Mouse (Mus musculus) CH12.LX (cell line): ENCODE measurements around the gene Wnt5b. TPM values are rescaled to one million over a fixed set of nuclear protein-coding genes. Genes with fewer than 3 reads are reported as not detected.

Experiments used
- DNase-seq: peaks from one replicate; pipeline ENCODE4 v3.0.0-alpha.2; 2013; ENCODE audit errors: extremely low read depth
- H3K27ac ChIP-seq: 2 replicates; pipeline ENCODE4 v1.5.1; 2012; ENCODE audit warnings: low read depth, mild to moderate bottlenecking, control low read depth, moderate library complexity; ENCODE audit not compliant: insufficient read depth
- H3K27me3 ChIP-seq: replicated peaks from 2 replicates; pipeline ENCODE3; 2012; ENCODE audit warnings: inconsistent platforms
- H3K36me3 ChIP-seq, 2 experiments: replicated peaks in 1 of 2; 2 replicates each; pipeline versions ENCODE3 to v1.6.1; 2012; ENCODE audit warnings: inconsistent platforms in 1 of 2, low read length in 1 of 2, mild to moderate bottlenecking in 1 of 2, mixed read lengths in 1 of 2, moderate library complexity in 1 of 2; ENCODE audit not compliant: control insufficient read depth in 1 of 2, insufficient read depth in 1 of 2
- H3K4me1 ChIP-seq, 2 experiments: 2 replicates each; pipeline ENCODE4 v1.6.1; 2012; ENCODE audit warnings: inconsistent platforms in 1 of 2, moderate library complexity in 1 of 2; ENCODE audit not compliant: insufficient read depth in 2 of 2, control insufficient read depth in 1 of 2
- H3K4me2 ChIP-seq: 2 replicates; pipeline ENCODE4 v1.6.1; 2012; ENCODE audit warnings: low read depth, mild to moderate bottlenecking, control low read depth; ENCODE audit not compliant: poor library complexity, insufficient read depth, severe bottlenecking
- H3K4me3 ChIP-seq, 3 experiments: fragments of 150-350 bp in 1 of 3; sonication (generic) in 1 of 3; replicated peaks in 1 of 3; 2 replicates each; pipeline versions ENCODE3 to v1.5.1; 2011 to 2012; ENCODE audit warnings: low read depth in 2 of 3, low read length in 2 of 3, mild to moderate bottlenecking in 2 of 3, moderate library complexity in 2 of 3, control low read depth in 1 of 3, improper control_type of control experiment in 1 of 3, inconsistent platforms in 1 of 3, mixed read lengths in 1 of 3; ENCODE audit not compliant: poor library complexity in 1 of 3
- H3K79me2 ChIP-seq: replicated peaks from 2 replicates; pipeline ENCODE4 v1.6.1; 2012; ENCODE audit warnings: mild to moderate bottlenecking, moderate library complexity; ENCODE audit not compliant: control insufficient read depth, poor library complexity, insufficient read depth, severe bottlenecking; ENCODE audit errors: extremely low read depth
- H3K9ac ChIP-seq: 2 replicates; pipeline ENCODE4 v1.6.1; 2012; ENCODE audit warnings: low read depth, mild to moderate bottlenecking, control low read depth, moderate library complexity; ENCODE audit not compliant: insufficient read depth
- H3K9me3 ChIP-seq: replicated peaks from 2 replicates; pipeline ENCODE3; 2012; ENCODE audit warnings: low read length, inconsistent platforms, mixed read lengths
- BHLHE40 ChIP-seq: IDR thresholded peaks from 2 replicates; pipeline ENCODE4 v1.6.1; 2011; ENCODE audit warnings: mild to moderate bottlenecking, low read depth, low read length, improper control_type of control experiment
- CHD1 ChIP-seq: IDR thresholded peaks from 2 replicates; pipeline ENCODE4 v1.6.1; 2012; ENCODE audit warnings: low read depth, low read length, improper control_type of control experiment, inconsistent platforms
- CHD2 ChIP-seq: IDR thresholded peaks from 2 replicates; pipeline ENCODE4 v1.6.1; 2011; ENCODE audit warnings: low read length, improper control_type of control experiment
- CTCF ChIP-seq, 2 experiments: IDR thresholded peaks in 1 of 2; conservative IDR thresholded peaks in 1 of 2; 2 replicates each; pipeline ENCODE4 v1.5.1; 2011 to 2012; ENCODE audit warnings: low read depth in 2 of 2, low read length in 2 of 2, improper control_type of control experiment in 1 of 2, inconsistent platforms in 1 of 2, mild to moderate bottlenecking in 1 of 2, moderate library complexity in 1 of 2
- E2F4 ChIP-seq: IDR thresholded peaks from 2 replicates; pipeline ENCODE4 v1.6.1; 2011; ENCODE audit warnings: low read depth, low read length, improper control_type of control experiment; ENCODE audit not compliant: insufficient replicate concordance
- ELF1 ChIP-seq: IDR thresholded peaks from 2 replicates; pipeline ENCODE4 v1.6.1; 2014; ENCODE audit warnings: low read depth, mild to moderate bottlenecking, inconsistent platforms, low read length, improper control_type of control experiment
- GABPA ChIP-seq: IDR thresholded peaks from 2 replicates; pipeline ENCODE4 v1.6.1; 2012; ENCODE audit warnings: low read depth, low read length, improper control_type of control experiment, inconsistent platforms; ENCODE audit not compliant: insufficient replicate concordance
- IRF4 ChIP-seq: IDR thresholded peaks from 2 replicates; pipeline ENCODE4 v1.6.1; 2014; ENCODE audit warnings: low read depth, mild to moderate bottlenecking, inconsistent platforms, low read length, improper control_type of control experiment
- JUN ChIP-seq: IDR thresholded peaks from 2 replicates; pipeline ENCODE4 v1.6.1; 2011; ENCODE audit warnings: low read depth, mild to moderate bottlenecking, low read length, improper control_type of control experiment, moderate library complexity; ENCODE audit not compliant: insufficient read depth
- KAT2A ChIP-seq: IDR thresholded peaks from 2 replicates; pipeline ENCODE4 v1.6.1; 2012; ENCODE audit warnings: low read length, improper control_type of control experiment, inconsistent platforms; ENCODE audit not compliant: insufficient replicate concordance
- MAFK ChIP-seq: IDR thresholded peaks from 2 replicates; pipeline ENCODE4 v1.6.1; 2011; ENCODE audit warnings: low read length, improper control_type of control experiment; ENCODE audit not compliant: insufficient replicate concordance
- MAX ChIP-seq: IDR thresholded peaks from 2 replicates; pipeline ENCODE4 v1.6.1; 2011; ENCODE audit warnings: low read length, improper control_type of control experiment
- MEF2A ChIP-seq: IDR thresholded peaks from 2 replicates; pipeline ENCODE4 v1.6.1; 2014; ENCODE audit warnings: low read depth, mild to moderate bottlenecking, inconsistent platforms, low read length, improper control_type of control experiment, borderline replicate concordance
- MXI1 ChIP-seq: IDR thresholded peaks from 2 replicates; pipeline ENCODE4 v1.6.1; 2011; ENCODE audit warnings: mild to moderate bottlenecking, low read depth, low read length, improper control_type of control experiment
- MYC ChIP-seq: IDR thresholded peaks from 2 replicates; pipeline ENCODE4 v1.6.1; 2011; ENCODE audit warnings: low read depth, mild to moderate bottlenecking, improper control_type of control experiment, low read length
- NELFE ChIP-seq: IDR thresholded peaks from 2 replicates; pipeline ENCODE4 v1.6.1; 2011; ENCODE audit warnings: low read depth, low read length, improper control_type of control experiment
- PAX5 ChIP-seq: IDR thresholded peaks from 2 replicates; pipeline ENCODE4 v1.6.1; 2012; ENCODE audit warnings: low read length, inconsistent platforms, mixed read lengths
- RAD21 ChIP-seq: IDR thresholded peaks from 2 replicates; pipeline ENCODE4 v1.6.1; 2011; ENCODE audit warnings: low read depth, mild to moderate bottlenecking, low read length, improper control_type of control experiment, moderate library complexity
- TBP ChIP-seq: conservative IDR thresholded peaks from 2 replicates; pipeline ENCODE4 v1.6.1; 2011; ENCODE audit warnings: low read depth, low read length, improper control_type of control experiment
- TCF12 ChIP-seq: IDR thresholded peaks from 2 replicates; pipeline ENCODE4 v1.6.1; 2014; ENCODE audit warnings: low read depth, mild to moderate bottlenecking, inconsistent platforms, low read length, improper control_type of control experiment
- USF2 ChIP-seq: conservative IDR thresholded peaks from 2 replicates; pipeline ENCODE4 v1.6.1; 2011; ENCODE audit warnings: low read depth, low read length, improper control_type of control experiment
- ZC3H11A ChIP-seq: IDR thresholded peaks from 2 replicates; pipeline ENCODE4 v1.6.1; 2012; ENCODE audit warnings: low read depth, mild to moderate bottlenecking, inconsistent platforms, low read length, improper control_type of control experiment
- ZKSCAN1 ChIP-seq: IDR thresholded peaks from 2 replicates; pipeline ENCODE4 v1.6.1; 2012; ENCODE audit warnings: low read depth, inconsistent platforms, low read length, improper control_type of control experiment, borderline replicate concordance
- ZNF384 ChIP-seq: IDR thresholded peaks from 2 replicates; pipeline ENCODE4 v1.6.1; 2012; ENCODE audit warnings: low read depth, low read length, improper control_type of control experiment, inconsistent platforms
- dilution Hi-C: fragments of 300-500 bp; cut with MboI; formaldehyde crosslinking; loops from 2 replicates; pipeline ENCODE4 v1.14.3; 2020; ENCODE audit warnings: low sequenced_read_pairs; ENCODE audit not compliant: extremely low pct_unique_long_range_greater_than_20kb, extremely low pct_ligation_motif_present
- in situ Hi-C: fragments of 300-500 bp; cut with MboI; formaldehyde crosslinking; loops from 3 replicates; pipeline ENCODE4 v1.14.3; 2019; ENCODE audit warnings: low sequenced_read_pairs, low pct_ligation_motif_present, low pct_unique_long_range_greater_than_20kb, mixed read lengths
- polyA plus RNA-seq: library from polyadenylated mRNA; unstranded; fragments of >175 nt; gene quantifications from 2 replicates; pipeline ENCODE4 v1.2.1, GENCODE M21; 2012; ENCODE audit warnings: low read depth; ENCODE audit not compliant: insufficient read length
- total RNA-seq, 2 experiments: library from RNA; depleted of rRNA; stranded (reverse); fragments of 300-350 nt in 1 of 2; fragments of >200 nt in 1 of 2; gene quantifications; 2 replicates each; pipeline ENCODE4 v1.2.3; 2012 to 2014

The Wnt5b gene
- total and polyA plus RNA-seq, 3 experiments = 1.2 to 2.0 (median 1.5) TPM

DNA sequence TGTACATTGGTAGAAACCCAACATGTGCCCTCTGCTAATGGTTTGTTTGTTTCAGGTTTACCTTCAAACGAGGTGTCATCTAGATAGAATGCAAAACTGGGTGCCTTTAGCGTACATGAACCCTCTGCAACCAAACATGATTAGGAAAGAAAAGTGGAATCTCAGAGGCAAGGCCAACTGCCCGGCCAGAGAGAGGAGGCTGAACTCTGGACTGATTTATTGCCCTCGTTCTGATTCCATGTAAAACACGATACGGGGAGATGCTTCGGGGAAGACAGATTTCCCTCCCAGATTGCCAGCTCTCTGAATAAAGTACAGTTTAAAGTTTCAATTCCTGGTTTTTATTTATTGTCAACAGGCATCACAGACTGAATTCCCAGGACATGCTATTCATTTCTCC lies 138.8 kb downstream of the Wnt5b start:
- dilution Hi-C loops = no loop called here

DNA sequence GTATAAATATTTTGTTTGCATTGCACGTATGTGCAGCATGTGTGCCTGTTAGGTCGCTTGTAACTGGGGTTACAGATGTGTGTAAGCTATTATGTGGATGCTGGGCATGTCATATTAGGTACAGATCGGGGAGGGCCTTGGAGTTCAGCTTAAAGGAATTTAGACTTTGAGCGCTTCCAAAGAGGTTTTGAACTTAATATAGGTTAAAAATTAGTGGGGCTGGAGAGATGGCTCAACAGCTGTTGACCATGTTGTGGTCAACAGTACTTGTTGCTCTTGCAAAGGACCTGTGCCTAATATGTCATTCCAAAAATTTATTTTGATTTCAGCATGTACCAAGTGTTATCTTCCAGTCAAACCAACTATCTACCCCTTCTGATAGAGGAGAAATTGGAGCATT lies 139.3 kb downstream of the Wnt5b start:
- H3K79me2 ChIP-seq = no peaks in the 10 kb centered on the region
- in situ Hi-C loops = no loop called here
- H3K4me1 ChIP-seq = peaks cover 0 to 19% of the 10 kb centered on the region in 2 experiments; a peak in 3 of 4 replicates
- no peak for DNase-seq
- dilution Hi-C loops = no loop called here
- no peaks in the 10 kb centered on the region for H3K27me3 ChIP-seq
- no peaks in the 10 kb centered on the region for H3K9me3 ChIP-seq
- no peak overlapping the region for H3K4me2 ChIP-seq
- TF ChIP-seq ZC3H11A (no peak), MXI1 (no peak), TBP (no peak), TCF12 (no peak), MAFK (no peak), KAT2A (no peak), IRF4 (no peak), CHD1 (no peak), ZNF384 (no peak), GABPA (no peak), CHD2 (no peak)
- TF ChIP-seq, all 38 proteins: peak for 0
- Histone ChIP-seq H3K27ac (no peak overlapping the region), H3K4me3 (no peak overlapping the region), H3K36me3 (no peaks in the 10 kb centered on the region), H3K9ac (no peak overlapping the region)

More for the DNA sequence above, 138.8 kb downstream of the Wnt5b start:
- DNase-seq = no peak
- Histone ChIP-seq H3K27me3 (no peaks in the 10 kb centered on the region), H3K4me1 (peaks cover 0 to 19% of the 10 kb centered on the region in 2 experiments; a peak in 3 of 4 replicates), H3K79me2 (no peaks in the 10 kb centered on the region), H3K9ac (no peak overlapping the region), H3K4me2 (no peak overlapping the region), H3K4me3 (no peak overlapping the region), H3K36me3 (no peaks in the 10 kb centered on the region), H3K9me3 (no peaks in the 10 kb centered on the region), H3K27ac (no peak overlapping the region)
- in situ Hi-C loops = no loop called here
- no peak for TF ChIP-seq CHD2
- TF ChIP-seq MYC = no peak
- no peak for TF ChIP-seq RAD21
- TF ChIP-seq ZC3H11A = no peak
- TF ChIP-seq ELF1 = no peak
- TF ChIP-seq MXI1 = no peak
- no peak for TF ChIP-seq MAX
- TF ChIP-seq USF2 = no peak
- no peak for TF ChIP-seq BHLHE40
- no peak for TF ChIP-seq E2F4
- TF ChIP-seq NELFE = no peak
- no peak for TF ChIP-seq PAX5
- TF ChIP-seq JUN = no peak
- TF ChIP-seq ZKSCAN1 = no peak
- no peak for TF ChIP-seq IRF4
- TF ChIP-seq CTCF (conservative IDR thresholded peaks at IDR 0.05 in 1 of 2, IDR thresholded peaks at IDR 0.05 in 1 of 2; ENCODE audit: low read depth in 2 of 2, low read length in 2 of 2) = no peak
- TF ChIP-seq MEF2A = no peak
- TF ChIP-seq TCF12 = no peak
